Mouse (Mus musculus) T-helper 17 cell (primary cell): Measurements from ENCODE around the gene Pcnx3.

Experiments
- in situ Hi-C, 2 experiments: fragments of 300-600 bp; cut with MboI, MseI; formaldehyde crosslinking; loops; 1 replicate in 1 of 2; 2 replicates in 1 of 2; pipeline ENCODE4 v1.15.1; 2025; ENCODE audit warnings: high pct_unique_total_duplicates in 2 of 2

Pcnx3 gene

GRCm38 (mm10) chr19:5684236-5684635 lies 4.5 kb downstream of the Pcnx3 start:
- in situ Hi-C loops = no loop called here

GRCm38 (mm10) chr19:5680432-5680831 lies 8.3 kb downstream of the Pcnx3 start:
- in situ Hi-C loops = no loop called here

- in situ Hi-C loops = loop anchor here in 1 of 2 experiments (10.0 kb wide), 1 partner anchor 1486 kb away; no protein-coding TSS in a partner anchor
Observed at GRCm38 (mm10) chr19:5668372-5668771, 20.3 kb downstream of the Pcnx3 start.

GRCm38 (mm10) chr19:5666386-5666785 lies 22.3 kb downstream of the Pcnx3 start:
- in situ Hi-C loops = loop anchor here in 1 of 2 experiments (10.0 kb wide), 1 partner anchor 1488 kb away; no protein-coding TSS in a partner anchor

GRCm38 (mm10) chr19:5665465-5665864 lies 23.2 kb downstream of the Pcnx3 start:
- in situ Hi-C loops = loop anchor here in 1 of 2 experiments (10.0 kb wide), 1 partner anchor 1489 kb away; no protein-coding TSS in a partner anchor

GRCm38 (mm10) chr19:5664669-5665257 lies 23.9 kb downstream of the Pcnx3 start:
- in situ Hi-C loops = loop anchor here in 1 of 2 experiments (10.0 kb wide), 1 partner anchor 1490 kb away; no protein-coding TSS in a partner anchor

- in situ Hi-C loops = loop anchor here in 1 of 2 experiments (10.0 kb wide), 1 partner anchor 1492 kb away; no protein-coding TSS in a partner anchor
Observed at GRCm38 (mm10) chr19:5662981-5663913, 25.5 kb downstream of the Pcnx3 start, which contains the start of gene Sipa1. Gene Sipa1 (minus strand): TSS chr19:5663707.

- in situ Hi-C loops = loop anchor here in 1 of 2 experiments (10.0 kb wide), 1 partner anchor 1492 kb away; no protein-coding TSS in a partner anchor
Observed at GRCm38 (mm10) chr19:5662310-5662709, 26.4 kb downstream of the Pcnx3 start.

- in situ Hi-C loops = loop anchor here in 1 of 2 experiments (10.0 kb wide), 1 partner anchor 1494 kb away; no protein-coding TSS in a partner anchor
Observed at GRCm38 (mm10) chr19:5660942-5661751, 27.6 kb downstream of the Pcnx3 start.

- in situ Hi-C loops = no loop called here
Observed at GRCm38 (mm10) chr19:5654720-5655298, 33.9 kb downstream of the Pcnx3 start.

GRCm38 (mm10) chr19:5653969-5654719 lies 34.6 kb downstream of the Pcnx3 start:
- in situ Hi-C loops = no loop called here

- in situ Hi-C loops = no loop called here
Observed at GRCm38 (mm10) chr19:5652570-5652969, 36.1 kb downstream of the Pcnx3 start.

- in situ Hi-C loops = no loop called here
Observed at GRCm38 (mm10) chr19:5651502-5652274, 37.0 kb downstream of the Pcnx3 start.

GRCm38 (mm10) chr19:5649298-5649741 lies 39.4 kb downstream of the Pcnx3 start:
- in situ Hi-C loops = no loop called here

- in situ Hi-C loops = no loop called here
Observed at GRCm38 (mm10) chr19:5648401-5649297, 40.1 kb downstream of the Pcnx3 start.

GRCm38 (mm10) chr19:5647791-5648190 lies 40.9 kb downstream of the Pcnx3 start:
- in situ Hi-C loops = no loop called here

- in situ Hi-C loops = no loop called here
Observed at GRCm38 (mm10) chr19:5646731-5647330, 41.9 kb downstream of the Pcnx3 start.

- in situ Hi-C loops = no loop called here
Observed at GRCm38 (mm10) chr19:5645280-5645679, 43.4 kb downstream of the Pcnx3 start.
